Mouse (Mus musculus) mature B cell (primary cell): ENCODE measurements around the gene Trpm4.
"Not testable (repeated sequence)": the region's sequence is repeated elsewhere in the genome, so short reads cannot be mapped to it uniquely, and the experiment has no call there.

Source experiments
- in situ Hi-C: fragments of 300-500 bp; cut with MboI; formaldehyde crosslinking; loops from 2 replicates; pipeline ENCODE4 v1.14.3; 2019

The Trpm4 gene

DNA sequence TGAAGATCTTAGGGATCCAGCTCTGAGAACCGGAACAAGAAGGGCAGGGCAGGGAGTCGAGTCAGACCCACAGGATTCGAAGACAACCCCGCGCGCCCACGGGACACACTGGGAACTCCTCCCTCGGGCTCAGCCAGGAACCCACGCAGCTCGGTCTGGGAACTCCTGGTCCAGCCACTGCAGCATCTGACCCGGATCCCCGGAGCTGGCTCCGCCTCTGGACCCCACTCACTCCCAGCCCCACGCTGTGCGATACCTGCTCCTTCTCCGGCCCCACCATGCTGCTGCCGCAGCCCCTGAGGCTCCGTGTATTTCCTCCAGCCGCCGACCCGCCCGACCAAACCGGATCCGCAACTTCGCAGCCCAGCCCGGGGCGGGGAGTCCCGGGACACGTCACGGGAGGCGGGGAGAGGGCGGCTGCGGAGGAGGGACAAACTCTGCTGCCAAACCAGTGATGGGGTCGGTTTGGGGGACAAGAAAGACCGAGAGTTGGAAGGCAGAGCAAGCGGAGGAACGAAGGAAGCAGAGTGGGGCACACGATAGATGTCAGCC lies at the start of gene Trpm4:
TSS of gene Trpm4 (minus strand) at position 350 of the 552 bp plus-strand sequence.
- in situ Hi-C loops: no loop called here

DNA sequence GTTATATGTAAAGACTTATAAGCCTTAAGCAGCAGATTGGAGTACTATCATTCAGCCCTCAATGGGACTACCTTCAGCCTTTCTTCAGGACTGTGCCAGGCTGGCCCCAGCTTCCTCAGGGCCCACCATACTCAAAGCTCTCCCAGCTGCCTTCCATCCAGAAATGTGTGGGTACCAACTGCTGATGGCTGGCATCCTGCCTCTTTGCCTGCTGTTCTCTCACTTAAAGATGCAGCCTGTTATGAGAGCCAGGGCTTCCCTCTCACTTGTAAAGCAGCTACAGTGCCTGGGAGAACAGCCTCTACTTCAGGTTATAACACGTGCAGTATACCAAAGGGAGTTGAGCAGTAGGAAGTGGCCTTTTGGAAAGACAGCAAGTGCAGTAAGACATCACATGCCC lies 42.5 kb upstream of the Trpm4 start:
- in situ Hi-C loops: no loop called here

DNA sequence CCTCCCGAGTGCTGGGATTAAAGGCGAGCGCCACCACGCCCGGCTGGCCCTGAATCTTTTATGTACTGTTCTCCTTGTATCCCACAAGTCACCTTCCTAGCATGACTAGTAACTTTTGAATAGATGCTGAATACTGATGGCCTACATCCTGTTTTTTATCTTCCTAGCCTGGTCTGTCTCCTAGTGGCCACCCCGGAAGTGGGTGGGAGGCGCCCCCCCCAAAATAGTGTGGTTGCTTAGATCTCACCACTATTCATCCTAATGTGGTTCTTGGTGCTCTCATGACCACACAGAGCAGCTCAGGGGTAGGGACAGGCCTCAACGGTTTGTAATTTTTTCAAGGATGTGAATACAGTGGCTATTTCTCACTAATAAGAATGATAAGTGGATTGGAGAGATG lies 41.0 kb upstream of the Trpm4 start:
- in situ Hi-C loops: no loop called here

DNA sequence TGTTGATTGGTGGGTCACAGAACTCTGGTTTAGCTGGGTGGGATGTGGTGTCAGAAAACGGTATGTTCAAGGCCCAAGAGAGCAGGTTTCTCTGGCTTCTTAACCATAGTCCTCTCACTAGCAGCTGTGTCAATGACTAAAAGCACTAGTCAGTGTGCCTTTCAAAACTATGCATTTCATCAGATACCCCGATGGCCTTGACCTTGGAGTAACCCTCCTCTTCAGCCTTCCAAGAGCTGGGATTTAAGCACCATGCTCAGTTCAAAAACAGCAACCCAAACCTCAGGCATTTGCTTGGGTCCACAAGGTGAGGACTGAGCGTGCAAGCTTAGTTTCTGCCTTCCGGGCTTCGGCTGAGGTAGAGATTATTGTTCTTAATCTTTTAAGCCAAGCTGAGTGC lies 38.8 kb upstream of the Trpm4 start:
- in situ Hi-C loops: no loop called here

DNA sequence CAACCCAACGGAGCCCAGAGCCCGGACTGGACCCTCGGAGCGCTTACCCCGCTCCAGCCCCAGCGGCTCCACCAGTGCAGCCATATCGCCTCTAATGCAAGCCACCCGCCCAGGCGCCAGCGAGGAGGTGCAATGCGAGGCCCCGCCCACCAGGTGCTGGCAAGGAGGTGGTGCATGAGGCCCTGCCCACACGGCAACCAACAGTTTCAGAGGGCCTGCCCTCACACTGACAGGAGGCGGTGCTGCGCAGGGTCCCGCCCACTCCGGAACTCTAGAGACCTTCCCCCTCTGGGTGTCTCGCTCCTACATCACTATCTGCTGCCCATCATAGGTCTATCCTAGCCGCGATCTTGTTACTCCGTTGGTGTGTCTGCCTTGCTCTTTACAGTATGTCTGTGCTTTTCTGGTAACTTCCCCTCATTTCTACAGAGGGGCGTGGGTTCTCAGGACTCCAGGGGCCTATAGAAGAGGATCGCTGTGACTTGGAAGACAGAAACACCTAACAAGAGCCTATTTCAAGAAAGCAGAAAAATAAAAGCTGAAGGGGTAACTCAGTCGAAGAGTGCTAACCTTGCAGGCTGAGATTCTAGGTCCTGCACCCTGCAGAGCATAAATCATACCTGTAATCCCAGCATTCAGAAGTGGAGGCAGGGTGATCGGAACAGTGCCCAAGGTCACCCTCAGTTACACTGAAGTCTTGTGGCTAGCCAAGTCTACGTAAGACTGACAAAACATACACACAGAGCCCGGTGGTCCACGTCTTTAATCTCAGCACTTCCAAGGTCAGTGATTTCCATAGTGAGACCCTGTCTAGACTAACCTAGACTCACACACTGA lies 37.1 kb upstream of the Trpm4 start, which contains the start of gene Lin7b:
TSS of gene Lin7b (minus strand) at position 109 of the 837 bp plus-strand sequence.
- in situ Hi-C loops: no loop called here

DNA sequence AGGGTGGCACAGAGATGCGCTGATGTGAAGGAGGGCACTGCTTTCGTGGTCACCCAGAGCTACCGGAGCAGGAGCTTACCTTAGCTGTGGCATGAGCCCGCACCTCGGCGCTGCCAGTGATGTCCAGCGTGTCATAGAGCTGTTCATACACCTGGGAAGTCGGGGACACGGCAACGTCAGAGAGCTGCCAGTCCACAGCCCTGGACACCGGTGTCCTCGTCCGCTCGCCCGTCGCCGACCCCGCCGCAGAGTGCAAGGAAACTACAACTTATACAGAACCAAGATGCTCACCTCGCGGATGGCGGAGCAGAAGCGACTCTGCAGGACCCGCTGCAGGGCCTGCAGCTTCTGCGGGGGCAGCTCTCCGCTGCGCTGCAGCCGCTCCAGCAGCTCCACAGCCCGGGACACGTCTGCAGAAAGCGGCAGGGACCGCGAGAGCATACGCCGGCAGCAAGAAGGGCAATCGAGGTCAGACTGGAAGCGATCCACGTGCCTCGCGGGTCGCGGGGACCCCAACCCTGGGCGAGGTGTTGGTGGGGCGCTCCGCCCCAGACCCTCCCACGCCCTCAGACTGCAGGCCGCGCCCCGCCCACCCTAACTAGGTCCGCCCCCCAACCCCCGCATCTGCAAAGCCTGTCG lies 36.4 kb upstream of the Trpm4 start:
- in situ Hi-C loops: no loop called here

DNA sequence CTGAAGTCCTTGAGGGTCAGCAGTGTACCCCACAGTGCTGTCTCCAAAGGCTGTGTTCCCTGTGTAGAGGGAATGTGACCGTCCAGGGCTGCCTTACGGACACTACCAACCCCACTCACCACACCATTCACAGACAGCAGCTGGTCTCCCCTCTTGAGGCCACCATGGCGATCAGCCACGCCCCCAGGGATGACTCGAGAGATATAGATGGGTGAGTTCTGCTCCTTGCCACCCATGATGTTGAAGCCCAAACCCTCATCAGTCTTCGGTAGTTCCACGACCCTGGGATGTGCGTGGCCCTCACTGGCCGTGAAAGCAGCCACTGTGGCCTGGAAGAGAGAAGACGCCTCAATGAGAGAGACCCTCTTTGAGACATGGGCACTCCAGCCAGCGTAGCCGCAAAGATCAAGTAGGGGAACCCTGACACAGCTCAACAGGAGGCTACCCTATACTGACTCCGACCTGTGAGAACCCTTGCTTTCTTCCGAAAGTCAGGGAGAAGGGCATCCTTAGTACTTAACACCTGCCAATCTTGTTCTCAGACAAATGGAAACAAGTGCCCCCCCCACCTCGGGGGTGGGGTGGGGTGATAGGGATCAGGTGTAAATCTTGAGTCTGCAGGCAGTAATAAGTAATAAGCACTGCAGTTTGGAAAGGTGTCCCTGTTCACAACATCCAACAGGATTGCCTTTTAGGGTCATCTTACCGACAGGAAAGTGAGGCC lies 35.6 kb upstream of the Trpm4 start:
- in situ Hi-C loops: no loop called here

DNA sequence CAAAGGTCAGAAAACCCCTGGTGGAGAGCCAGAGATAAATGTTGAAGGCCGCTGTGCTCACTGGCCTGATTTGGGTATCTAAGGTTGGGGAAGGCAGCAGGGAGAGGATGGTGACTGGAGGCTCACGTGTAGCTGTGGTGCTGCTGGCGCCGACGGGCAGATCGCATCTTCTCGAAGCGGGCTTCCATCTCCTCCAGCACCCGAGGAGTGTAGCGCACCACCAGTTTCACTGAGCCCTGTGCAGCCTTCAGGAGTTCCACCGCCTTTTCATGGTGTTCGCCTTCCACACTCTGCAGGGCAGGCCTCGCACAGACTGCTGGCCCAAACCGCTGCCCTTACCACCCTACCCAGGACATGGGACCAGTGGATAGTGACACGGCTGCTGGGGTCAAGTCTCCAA lies 34.6 kb upstream of the Trpm4 start:
- in situ Hi-C loops: no loop called here

DNA sequence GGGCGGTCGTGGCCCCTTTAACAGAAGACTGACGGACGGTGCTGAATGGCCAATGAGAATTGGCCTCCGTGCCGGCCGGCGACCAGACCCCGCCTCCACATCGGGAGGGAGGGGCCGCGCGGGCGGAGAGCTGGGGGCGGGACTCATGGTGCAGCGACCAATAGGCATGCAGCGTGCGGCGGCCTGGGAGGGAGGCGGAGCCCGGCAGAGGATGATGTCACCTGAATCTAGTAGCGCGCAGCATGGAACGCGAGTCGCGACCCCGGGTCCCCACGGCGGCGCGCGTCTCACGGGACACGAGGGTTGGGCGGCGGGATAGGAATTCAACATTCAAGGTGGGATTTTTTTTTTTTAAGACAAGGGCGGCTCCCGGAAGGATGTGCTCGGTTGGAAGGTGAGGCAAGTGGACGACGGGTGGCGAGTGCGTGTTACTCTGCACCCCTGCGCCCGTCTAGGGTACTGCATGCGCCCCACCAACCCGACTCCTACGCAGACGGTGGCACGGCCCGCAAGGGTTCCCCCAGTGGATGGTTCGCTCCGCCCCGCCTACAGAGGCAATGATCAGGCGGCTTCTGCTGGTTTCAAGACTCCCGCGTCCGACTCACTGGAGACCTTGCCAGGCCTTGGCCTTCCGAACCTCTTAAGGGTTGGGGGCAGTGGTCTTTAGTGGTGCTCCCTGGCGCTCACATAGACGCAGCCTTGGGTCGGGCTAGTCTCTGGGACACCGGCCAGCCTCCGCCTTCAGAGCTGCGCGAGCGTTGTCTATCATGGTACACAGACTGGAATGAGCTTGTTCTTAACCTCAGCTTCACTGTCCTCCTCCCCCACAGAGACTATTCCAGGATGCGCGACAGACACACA lies 33.7 kb upstream of the Trpm4 start:
- in situ Hi-C loops: no loop called here

DNA sequence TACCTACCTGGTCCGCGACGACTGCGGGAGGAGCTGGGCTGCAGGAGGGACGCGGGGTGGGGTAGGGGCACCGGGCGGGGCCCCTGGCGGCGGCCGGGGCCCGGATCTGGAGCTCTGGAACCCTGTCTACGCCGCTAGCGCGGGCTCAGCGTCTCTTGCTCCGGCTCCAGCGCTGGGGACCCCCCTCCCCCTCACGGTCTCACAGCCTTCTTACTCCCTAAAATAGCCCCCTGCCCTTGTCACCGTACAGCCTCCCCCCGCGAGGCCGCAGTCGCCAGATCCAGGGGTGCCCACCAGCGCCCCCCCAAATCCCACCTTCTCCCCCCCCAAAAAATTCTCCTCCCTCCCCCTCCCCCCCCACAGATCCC lies 33.1 kb upstream of the Trpm4 start, which contains the start of gene Ppfia3:
TSS of gene Ppfia3 (minus strand) at position 368 of the 368 bp plus-strand sequence.
- in situ Hi-C loops: no loop called here

DNA sequence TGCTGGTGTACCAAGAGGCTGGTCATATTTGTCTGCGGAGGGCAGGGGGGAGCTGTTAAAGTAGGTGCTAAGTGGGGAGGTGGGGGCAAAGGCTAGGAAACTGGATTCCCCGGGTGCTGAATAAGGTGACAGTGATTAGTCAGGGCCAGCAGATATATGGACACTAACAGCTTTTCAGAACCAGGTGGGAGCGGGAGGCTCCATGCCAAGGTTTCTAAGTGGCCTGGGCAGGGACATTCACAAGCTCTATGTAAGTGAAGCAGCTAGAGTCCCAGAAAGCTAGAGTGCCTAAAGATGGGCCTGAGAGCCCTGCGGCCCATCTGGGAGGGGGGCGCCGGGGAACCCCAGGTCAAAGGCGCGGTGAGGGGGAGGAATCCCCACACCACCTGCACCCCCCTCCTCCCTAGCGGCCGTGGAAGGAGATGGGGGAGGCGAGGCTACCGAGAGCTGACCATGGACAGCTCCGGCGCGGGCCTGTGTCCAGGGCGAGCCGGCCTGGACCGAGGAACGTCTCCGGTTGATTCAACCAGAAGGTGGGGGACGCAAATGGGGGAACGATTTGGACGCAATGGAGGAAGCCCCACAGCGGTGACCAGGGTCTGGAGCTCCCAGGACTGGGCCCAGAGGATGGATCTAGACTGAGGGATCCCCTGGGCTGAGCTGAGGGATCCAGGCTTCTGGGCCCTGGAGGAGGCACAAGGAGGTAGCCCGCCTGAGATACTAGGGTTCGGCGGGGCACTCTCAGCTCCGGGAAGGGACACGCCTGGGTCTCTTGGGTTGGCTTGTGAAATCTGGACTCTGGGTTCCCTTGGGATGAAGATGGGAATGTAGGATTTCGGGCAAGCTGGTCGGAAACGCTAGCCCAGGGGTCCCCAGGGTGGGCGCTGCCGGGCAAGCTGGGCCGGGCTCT lies 32.4 kb upstream of the Trpm4 start:
- in situ Hi-C loops: no loop called here

DNA sequence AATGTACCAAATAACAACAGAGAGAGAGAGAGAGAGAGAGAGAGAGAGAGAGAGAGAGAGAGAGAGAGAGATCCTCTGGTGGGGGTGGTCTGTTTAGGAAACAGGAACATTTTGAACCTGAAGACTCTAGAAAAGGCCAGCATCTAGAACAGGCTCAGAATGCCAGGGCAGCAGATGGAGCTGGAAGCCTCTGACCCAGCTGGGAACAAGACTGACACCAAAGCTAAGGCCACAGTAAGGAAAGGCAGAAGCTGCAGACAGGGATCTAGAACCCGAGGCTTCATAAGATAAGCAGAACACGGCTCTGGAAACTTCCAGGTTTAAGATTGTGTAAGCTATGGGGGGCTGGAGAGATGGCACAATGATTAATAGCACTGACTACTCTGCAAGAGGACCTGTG lies 30.4 kb upstream of the Trpm4 start:
- in situ Hi-C loops: no loop called here

DNA sequence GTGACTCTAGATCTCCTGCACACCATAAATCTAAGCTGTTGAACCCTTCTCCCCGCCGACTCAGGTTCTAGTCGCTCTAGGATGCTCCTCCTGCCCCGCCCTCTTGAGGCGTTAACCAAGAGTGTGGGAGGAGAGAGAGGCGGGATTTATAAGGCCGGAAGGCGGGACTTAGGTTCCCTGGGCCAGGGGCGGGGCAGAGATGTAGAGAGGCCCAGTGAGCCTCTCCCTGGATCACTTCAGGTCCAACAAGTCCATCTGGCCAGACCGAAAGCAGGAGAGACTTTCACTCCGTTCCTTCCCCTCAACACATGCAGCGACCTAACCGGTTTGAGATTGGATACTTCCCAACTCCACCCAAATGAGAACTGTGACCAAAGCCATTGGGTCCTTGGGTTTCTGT lies 29.2 kb upstream of the Trpm4 start:
- in situ Hi-C loops: no loop called here

DNA sequence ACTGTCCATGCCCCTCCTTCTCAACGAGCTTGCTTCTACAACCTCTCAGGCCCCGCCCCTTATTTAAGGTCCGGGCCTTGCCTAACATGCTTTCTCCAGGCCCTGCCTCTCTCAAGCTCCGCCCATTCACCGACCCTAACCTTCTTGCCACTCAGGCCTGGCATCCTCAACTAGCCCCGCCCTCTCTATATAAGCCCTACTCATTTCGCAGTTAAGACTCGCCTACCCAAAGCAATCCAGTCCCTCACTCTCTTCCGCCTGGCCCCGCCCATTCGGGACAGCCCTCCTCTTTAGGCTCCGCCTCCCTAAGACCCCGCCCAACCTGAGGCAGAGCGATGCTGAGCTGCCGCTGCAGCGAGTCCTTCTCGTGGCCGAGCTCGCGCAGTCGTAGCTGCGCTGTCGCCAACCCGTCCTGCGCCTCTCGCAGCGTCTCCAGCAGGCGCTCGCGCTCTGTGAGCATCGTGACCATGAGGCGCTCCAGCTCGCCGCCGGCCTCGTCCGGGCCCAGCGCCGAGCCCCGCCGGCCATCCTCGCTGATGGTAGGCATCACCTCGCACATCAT lies 27.7 kb upstream of the Trpm4 start:
- in situ Hi-C loops: no loop called here

DNA sequence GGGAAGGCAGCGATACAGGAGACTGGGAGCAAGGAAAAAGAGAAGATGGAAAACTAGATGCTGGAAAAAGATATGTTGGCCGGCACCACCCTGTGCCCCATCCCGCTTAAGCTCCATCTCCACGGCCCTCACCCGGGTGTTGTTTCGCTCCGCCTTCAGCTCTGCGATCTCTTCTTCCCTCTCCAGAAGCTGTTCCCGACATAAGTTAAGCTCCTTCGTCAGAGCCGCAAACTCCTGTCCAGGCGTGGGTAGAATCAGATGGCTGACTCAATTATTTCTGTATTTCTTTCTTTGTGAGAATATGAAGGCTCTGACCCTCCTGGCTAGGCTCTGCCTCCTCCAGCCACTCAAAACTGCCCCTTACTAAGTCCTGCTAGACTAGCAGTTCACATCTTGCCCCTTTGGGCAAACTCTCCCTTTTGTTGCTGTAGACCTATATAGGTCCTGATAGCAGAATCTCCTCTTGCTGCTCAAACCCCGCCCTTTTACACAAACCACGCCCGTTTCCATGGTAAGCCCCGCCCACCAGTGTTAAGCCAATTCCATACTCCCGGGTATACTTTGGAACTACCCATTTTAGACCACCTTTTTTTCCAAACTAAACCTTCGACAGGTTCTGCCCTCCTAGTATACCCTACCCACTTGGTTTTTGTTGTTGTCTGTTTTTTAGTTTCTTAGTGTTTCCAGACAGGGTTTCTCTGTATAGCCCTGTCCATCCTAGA lies 27.0 kb upstream of the Trpm4 start:
- in situ Hi-C loops: no loop called here

DNA sequence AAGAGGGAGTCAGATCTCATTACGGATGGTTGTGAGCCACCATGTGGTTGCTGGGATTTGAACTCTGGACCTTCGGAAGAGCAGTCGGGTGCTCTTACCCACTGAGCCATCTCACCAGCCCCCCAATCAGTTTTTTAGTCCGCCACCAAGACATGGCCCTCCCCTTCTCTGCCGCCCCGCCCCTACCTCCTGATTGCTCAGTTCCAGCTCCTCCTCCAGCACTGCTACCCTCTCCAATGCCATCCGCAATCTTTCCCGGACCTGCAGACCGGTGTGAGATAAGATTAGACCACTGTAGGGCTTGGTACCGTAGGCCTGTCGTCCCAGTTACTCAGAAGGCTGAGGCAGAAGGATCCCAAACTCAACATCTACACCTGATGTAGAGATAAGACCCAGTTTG lies 25.5 kb upstream of the Trpm4 start:
- in situ Hi-C loops: not testable (repeated sequence)

DNA sequence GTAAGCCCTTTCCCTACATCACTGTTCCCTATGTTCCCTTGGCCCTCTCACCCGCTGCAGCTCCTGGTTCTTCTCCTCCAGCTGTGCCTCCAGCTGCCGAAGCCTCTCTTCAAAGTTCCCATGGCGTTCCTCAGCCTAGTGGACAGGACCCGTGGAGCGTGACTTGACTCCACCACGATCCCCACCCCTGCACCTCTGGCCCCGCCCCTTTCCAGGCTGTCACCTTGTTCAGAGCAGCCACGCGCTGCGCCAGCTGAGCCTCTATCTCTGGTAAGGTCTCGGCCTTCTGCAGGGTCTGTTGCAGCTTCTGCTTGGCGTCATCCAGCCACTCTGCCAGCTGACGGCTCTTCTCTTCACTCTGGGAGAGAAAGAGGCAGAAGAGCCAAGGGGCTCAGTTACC lies 22.5 kb upstream of the Trpm4 start:
- in situ Hi-C loops: no loop called here

DNA sequence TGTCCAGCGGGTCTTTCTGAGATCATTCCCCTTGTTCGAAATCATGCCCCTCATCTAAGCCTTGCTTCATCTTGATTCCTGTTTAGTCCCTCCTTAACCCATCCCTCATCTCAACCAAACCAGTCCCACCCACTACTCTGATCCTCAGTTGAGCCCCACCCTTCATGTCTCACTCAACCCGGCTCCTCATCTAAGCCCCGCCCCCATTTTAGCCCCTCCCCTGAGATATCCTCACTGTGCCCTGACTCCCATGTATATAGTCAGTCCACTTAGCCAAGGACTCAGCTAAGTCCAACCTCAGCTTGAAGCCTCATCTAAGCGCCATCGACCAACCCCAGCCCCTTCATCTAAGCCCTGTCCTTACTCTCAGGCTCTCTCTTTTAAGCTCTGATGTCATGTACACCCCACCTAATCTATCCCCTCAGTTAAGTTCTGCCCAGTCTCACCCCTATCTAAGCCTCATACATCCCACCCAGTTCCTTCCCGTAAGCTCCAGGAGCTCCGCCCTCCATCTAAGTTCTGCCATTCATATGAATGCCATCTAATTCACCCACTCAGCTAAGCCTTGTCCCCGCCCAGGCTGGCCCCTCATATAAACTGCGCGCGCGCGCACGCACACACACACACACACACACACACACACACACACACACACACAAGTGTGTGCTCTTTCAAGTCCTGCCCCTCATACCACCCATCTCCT lies 21.9 kb upstream of the Trpm4 start:
- in situ Hi-C loops: no loop called here

DNA sequence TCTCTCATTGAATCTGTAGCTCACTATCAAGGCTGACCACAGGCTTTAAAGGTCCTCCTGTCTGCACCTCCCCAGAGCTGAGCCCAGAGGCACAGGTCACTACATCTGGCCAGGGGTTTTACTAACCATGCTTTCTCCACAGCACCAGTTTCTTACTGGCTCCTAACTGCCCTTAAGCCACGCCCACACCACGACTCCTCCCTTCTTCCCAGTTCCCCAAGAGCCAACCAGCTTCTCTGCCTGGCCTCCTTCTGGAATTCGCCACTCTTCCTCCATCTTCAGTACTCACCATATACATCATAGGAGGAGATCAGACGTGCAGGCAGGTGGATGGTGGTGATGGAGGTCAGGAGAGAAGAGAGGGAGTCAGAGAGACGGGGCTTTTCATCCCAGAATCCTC lies 19.5 kb upstream of the Trpm4 start:
- in situ Hi-C loops: no loop called here
